Mouse (Mus musculus): ENCODE measurements around the gene Ddx11. TPM values are rescaled to one million over a fixed set of nuclear protein-coding genes. Genes with fewer than 3 reads are reported as not detected.
A peak's percentile ranks its signal among the peaks of the same experiment; 100 is the strongest.
"Not testable (repeated sequence)": the region's sequence is repeated elsewhere in the genome, so short reads cannot be mapped to it uniquely, and the experiment has no call there.

Ddx11 gene
- polyA plus RNA-seq, 1 experiment: 6.6 TPM

DNA sequence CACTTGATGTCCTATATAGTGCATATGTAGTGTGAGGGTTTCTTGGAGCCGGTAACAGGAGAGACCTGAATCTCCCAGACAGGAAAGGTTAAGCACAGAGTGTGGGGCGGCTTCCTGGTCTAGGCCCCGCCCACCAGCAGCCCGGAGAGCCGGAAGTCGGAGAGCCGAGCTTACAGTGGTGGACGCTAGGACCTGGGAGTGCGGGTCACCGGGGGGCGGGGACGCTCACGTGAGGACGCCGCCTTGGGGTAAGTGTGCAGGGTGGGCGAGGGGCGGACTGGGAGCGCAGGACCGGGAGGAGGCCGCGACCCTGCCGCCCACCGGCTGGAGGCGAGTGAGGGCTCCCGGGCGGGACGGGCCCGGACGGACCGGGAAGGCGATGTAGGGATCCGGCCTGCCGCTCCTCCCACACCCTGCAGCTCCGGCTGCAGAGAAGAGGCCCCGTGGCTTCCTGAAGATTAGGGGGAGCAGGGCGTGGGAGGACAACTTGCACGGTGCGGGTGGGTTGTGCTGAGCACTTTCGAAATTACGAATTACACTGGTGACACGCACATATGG, 11.8 kb upstream of the Ddx11 start, which contains the start of gene Washc1:
Washc1 (plus strand) TSS at position 144 of the 558 bp plus-strand sequence.
- H3K4me1 ChIP-seq (ENCODE audit: control insufficient read depth, insufficient read depth, low read length): peaks cover 13% of the 10 kb centered on the region
- peak within 1 kb of the TSS; percentile 41 for H3K27ac ChIP-seq (ENCODE audit: insufficient read depth, low read depth, low read length)
- TF ChIP-seq POLR2A (IDR thresholded peaks at IDR 0.05; ENCODE audit: borderline replicate concordance, low read depth, low read length) (no peak), CTCF (IDR thresholded peaks at IDR 0.05; ENCODE audit: low read depth, low read length) (no peak)
- peak within 1 kb of the TSS; percentile 63 for H3K4me3 ChIP-seq (ENCODE audit: insufficient read depth, low read length)

GRCm38 (mm10) chr17:66112166-66112565, 11.2 kb upstream of the Ddx11 start:
- peak overlapping the region; percentile 63 for H3K4me3 ChIP-seq (ENCODE audit: insufficient read depth, low read length)
- peaks cover 13% of the 10 kb centered on the region for H3K4me1 ChIP-seq (ENCODE audit: control insufficient read depth, insufficient read depth, low read length)
- TF ChIP-seq CTCF (IDR thresholded peaks at IDR 0.05; ENCODE audit: low read depth, low read length): no peak

GRCm38 (mm10) chr17:66118991-66119390, 4.3 kb upstream of the Ddx11 start:
- TF ChIP-seq POLR2A (IDR thresholded peaks at IDR 0.05; ENCODE audit: borderline replicate concordance, low read depth, low read length) (no peak), CTCF (IDR thresholded peaks at IDR 0.05; ENCODE audit: low read depth, low read length) (no peak)
- Histone ChIP-seq H3K4me1 (ENCODE audit: control insufficient read depth, insufficient read depth, low read length) (peaks cover 16% of the 10 kb centered on the region), H3K4me3 (ENCODE audit: insufficient read depth, low read length) (no peak overlapping the region), H3K27ac (ENCODE audit: insufficient read depth, low read depth, low read length) (no peak overlapping the region)

More at GRCm38 (mm10) chr17:66112166-66112565, 11.2 kb upstream of the Ddx11 start:
- no peak overlapping the region for H3K27ac ChIP-seq (ENCODE audit: insufficient read depth, low read depth, low read length)

DNA sequence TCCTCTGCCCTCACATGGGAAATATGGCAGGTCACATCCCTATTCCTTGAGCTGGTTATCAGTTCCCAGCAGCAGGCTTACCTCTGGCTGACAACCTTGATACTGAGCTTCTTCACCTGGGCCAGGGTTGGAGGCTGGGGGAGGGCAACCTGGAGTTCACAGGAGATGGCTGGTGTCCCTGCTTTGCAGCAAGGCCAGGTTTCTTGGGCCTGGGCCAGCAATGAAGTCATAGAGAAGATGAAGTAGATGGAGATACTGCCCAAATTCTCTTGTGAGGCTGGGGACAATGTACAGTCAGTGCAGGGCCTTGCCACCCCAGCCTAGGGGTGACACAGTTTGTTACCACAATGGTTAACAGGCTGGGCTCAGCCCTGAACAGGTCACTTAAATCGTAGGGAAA, 2.6 kb upstream of the Ddx11 start:
- H3K27ac ChIP-seq (ENCODE audit: insufficient read depth, low read depth, low read length): no peak overlapping the region
- no peak overlapping the region for H3K4me3 ChIP-seq (ENCODE audit: insufficient read depth, low read length)
- H3K4me1 ChIP-seq (ENCODE audit: control insufficient read depth, insufficient read depth, low read length): peaks cover 18% of the 10 kb centered on the region
- TF ChIP-seq CTCF (IDR thresholded peaks at IDR 0.05; ENCODE audit: low read depth, low read length): no peak
- no peak for TF ChIP-seq POLR2A (IDR thresholded peaks at IDR 0.05; ENCODE audit: borderline replicate concordance, low read depth, low read length)

DNA sequence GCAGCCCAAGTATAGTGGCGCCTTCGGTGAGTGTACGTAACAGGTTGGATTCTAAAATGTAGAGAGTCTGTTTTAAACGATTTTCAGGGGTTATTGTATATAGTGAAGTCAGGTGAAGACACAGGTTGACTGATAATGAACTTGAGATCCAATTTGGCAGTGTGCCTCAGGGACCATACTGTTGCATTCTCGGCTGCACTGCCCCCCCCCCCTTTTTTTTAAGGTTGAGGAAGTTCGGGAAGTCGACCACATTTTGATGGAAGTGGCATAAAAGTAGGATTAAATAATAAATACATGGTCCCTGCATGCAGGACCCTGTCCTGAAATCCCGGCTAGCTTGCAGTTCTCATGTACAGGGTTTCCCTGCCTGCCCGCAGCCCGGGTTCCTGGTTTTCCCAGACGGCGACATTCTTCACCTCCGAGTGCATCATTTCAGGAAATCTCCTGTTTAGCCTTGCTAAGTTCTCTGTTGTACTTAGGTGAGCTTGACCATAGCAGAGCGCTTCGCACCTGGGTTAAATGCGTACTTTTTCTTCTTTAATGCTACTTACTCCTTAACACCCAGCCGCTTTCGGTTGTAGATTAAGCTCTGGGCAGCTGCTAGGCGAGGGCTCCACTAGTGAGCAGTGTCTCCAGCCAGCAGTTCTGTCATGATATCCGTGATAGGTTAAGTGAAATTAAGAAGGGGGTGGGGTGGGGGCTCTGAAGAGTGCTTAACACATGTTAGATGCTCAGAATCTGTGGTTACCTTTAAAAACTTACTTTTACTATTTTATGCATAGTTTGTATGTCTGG, 693 bp downstream of the Ddx11 start:
- H3K4me1 ChIP-seq (ENCODE audit: control insufficient read depth, insufficient read depth, low read length): peaks cover 21% of the 10 kb centered on the region
- peak overlapping the region; percentile 97 for H3K4me3 ChIP-seq (ENCODE audit: insufficient read depth, low read length)
- H3K27ac ChIP-seq (ENCODE audit: insufficient read depth, low read depth, low read length): peak overlapping the region; percentile 93
- TF ChIP-seq CTCF (IDR thresholded peaks at IDR 0.05; ENCODE audit: low read depth, low read length): no peak
- no peak for TF ChIP-seq POLR2A (IDR thresholded peaks at IDR 0.05; ENCODE audit: borderline replicate concordance, low read depth, low read length)

GRCm38 (mm10) chr17:66125211-66125610, 1.9 kb downstream of the Ddx11 start:
- H3K27ac ChIP-seq (ENCODE audit: insufficient read depth, low read depth, low read length): no peak overlapping the region
- TF ChIP-seq POLR2A (IDR thresholded peaks at IDR 0.05; ENCODE audit: borderline replicate concordance, low read depth, low read length) (no peak), CTCF (IDR thresholded peaks at IDR 0.05; ENCODE audit: low read depth, low read length) (no peak)
- H3K4me1 ChIP-seq (ENCODE audit: control insufficient read depth, insufficient read depth, low read length): peaks cover 23% of the 10 kb centered on the region
- no peak overlapping the region for H3K4me3 ChIP-seq (ENCODE audit: insufficient read depth, low read length)

DNA sequence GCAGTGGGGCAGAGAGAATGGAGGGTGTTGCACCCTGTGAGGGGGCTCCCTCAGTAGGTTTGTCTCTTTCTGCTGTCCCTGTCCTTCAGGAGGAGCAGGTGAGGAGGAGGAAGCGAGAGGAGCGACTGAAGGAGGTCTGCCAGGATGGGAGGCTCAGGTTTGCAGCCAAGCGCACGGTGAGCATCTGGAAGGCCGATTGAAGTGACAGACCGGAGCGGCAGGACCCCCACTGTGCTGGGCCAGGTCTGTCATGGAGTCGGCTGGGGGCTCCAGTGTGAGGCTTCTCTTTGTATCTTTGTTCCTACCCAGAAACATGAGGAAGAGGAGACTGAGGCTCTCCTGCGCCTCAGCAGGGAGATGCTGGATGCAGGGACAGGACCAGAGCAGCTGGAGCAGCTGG, 7.1 kb downstream of the Ddx11 start:
- peaks cover 6% of the 10 kb centered on the region for H3K4me1 ChIP-seq (ENCODE audit: control insufficient read depth, insufficient read depth, low read length)
- no peak overlapping the region for H3K27ac ChIP-seq (ENCODE audit: insufficient read depth, low read depth, low read length)
- TF ChIP-seq CTCF (IDR thresholded peaks at IDR 0.05; ENCODE audit: low read depth, low read length) (no peak), POLR2A (IDR thresholded peaks at IDR 0.05; ENCODE audit: borderline replicate concordance, low read depth, low read length) (no peak)
- no peak overlapping the region for H3K4me3 ChIP-seq (ENCODE audit: insufficient read depth, low read length)

DNA sequence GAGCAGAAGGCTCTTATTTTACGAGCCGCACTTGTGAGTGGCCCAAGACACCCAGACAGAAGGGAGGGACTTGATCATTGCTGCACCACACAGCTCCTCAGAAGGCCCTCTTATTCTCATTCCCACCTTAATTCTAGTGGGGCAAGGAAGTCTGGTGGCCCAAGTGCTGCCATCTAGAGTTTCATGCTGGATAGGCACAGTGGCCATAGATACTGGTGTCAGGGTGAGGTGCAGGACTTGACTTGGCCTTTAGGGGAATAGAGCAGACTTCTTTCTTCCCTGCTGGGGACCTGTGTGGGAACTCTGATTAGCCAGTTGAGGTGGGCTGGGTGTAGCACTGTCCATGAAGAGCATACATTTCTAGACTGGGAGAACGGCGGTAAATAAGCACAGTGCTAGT, 7.9 kb downstream of the Ddx11 start:
- H3K4me3 ChIP-seq (ENCODE audit: insufficient read depth, low read length): no peak overlapping the region
- peaks cover 5% of the 10 kb centered on the region; the same call in 1 of the 2 replicates for H3K4me1 ChIP-seq (ENCODE audit: control insufficient read depth, insufficient read depth, low read length)
- H3K27ac ChIP-seq (ENCODE audit: insufficient read depth, low read depth, low read length): no peak overlapping the region
- TF ChIP-seq CTCF (IDR thresholded peaks at IDR 0.05; ENCODE audit: low read depth, low read length): peak; percentile 17; the same call in 1 of the 2 replicates
- no peak for TF ChIP-seq POLR2A (IDR thresholded peaks at IDR 0.05; ENCODE audit: borderline replicate concordance, low read depth, low read length)

DNA sequence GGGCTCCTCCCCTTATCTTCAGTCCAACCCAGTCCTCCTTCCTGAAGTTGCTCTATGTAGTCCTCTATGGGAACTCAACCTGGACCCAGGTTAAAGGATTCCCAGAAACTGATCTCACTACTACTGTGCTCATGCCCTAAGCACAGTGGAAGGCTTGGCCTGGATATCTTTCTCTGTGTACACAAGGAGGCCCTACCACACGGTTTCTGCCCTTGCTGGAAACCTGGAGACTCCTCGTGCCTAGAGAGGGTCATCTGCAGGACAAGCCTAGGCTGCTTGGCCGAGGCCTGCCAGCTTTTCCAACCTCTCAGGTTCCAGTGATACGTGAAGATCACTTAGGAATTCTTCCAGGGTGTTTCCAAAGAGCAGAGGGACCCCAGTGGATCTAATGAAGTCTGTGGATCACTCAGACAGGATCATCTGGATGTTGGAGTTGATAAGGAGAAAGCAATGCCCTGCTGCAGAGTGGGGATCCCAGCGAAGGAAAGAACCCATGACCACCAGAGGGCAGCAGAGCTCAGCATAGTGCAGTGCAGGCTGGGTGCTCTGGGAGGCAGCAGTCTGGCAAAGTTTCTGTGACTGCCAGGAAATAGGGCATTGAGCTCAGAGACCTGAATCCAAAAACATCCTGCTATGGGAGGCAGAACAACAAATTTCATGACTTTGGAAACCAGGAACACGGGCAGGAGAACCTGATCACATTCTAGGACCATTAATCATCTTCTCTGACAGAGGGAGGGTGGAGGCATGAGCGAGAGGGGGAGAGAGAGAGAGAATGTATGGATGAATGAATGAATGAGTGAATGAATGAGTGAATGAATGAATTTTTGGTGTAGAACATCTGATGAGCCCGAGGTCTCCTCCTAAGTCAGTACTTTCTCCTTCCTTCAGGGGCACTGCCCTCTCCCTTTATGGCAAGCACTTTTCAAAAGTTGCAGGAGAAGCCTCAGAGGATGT, 29.7 kb downstream of the Ddx11 start:
- not testable (repeated sequence) for H3K4me1 ChIP-seq (ENCODE audit: control insufficient read depth, insufficient read depth, low read length); H3K4me3 ChIP-seq (ENCODE audit: insufficient read depth, low read length); H3K27ac ChIP-seq (ENCODE audit: insufficient read depth, low read depth, low read length)

DNA sequence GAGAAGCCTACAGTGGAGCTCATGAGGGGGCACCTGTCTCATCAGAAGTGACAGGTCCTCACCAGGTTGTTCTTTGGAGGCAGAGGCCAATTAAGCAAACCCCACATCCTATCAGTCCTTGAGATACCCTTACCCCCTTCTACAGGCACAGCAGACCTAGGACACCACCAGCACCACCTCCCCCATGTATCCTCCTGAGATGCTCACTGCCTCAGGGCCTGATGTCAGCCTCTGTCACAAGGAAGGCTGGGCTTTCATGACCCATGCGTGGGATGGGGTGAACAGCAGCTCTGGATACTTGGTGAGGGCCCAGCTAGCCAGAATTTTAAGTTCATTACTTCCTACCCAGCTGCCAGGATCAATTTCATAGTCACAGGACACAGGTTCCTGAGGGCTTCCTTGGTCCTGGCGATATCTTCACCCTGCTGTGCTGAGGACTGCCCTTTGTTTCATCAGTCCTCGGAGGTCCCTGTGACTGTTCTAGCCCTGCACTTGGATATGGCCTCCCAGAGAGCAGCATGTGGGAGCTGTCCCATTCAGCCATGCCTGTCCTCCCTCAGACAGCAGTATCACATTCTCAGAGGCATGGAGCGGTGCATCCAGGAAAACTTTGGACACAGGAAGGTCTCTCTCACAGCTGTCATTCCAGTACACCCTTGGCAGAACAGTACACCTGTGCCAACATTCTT, 30.6 kb downstream of the Ddx11 start:
- not testable (repeated sequence) for H3K4me3 ChIP-seq (ENCODE audit: insufficient read depth, low read length); H3K4me1 ChIP-seq (ENCODE audit: control insufficient read depth, insufficient read depth, low read length); H3K27ac ChIP-seq (ENCODE audit: insufficient read depth, low read depth, low read length)

All from bone marrow macrophage, adult 2 months (primary cell).